Mouse (Mus musculus): ENCODE data around the gene Lcn6. TPM values are rescaled to one million over a fixed set of nuclear protein-coding genes. Genes with fewer than 3 reads are reported as not detected.
"Not testable (repeated sequence)": the region's sequence is repeated elsewhere in the genome, so short reads cannot be mapped to it uniquely, and the experiment has no call there.

The Lcn6 gene
- polyA plus RNA-seq, 1 experiment from 2014 or later, result not detected

DNA sequence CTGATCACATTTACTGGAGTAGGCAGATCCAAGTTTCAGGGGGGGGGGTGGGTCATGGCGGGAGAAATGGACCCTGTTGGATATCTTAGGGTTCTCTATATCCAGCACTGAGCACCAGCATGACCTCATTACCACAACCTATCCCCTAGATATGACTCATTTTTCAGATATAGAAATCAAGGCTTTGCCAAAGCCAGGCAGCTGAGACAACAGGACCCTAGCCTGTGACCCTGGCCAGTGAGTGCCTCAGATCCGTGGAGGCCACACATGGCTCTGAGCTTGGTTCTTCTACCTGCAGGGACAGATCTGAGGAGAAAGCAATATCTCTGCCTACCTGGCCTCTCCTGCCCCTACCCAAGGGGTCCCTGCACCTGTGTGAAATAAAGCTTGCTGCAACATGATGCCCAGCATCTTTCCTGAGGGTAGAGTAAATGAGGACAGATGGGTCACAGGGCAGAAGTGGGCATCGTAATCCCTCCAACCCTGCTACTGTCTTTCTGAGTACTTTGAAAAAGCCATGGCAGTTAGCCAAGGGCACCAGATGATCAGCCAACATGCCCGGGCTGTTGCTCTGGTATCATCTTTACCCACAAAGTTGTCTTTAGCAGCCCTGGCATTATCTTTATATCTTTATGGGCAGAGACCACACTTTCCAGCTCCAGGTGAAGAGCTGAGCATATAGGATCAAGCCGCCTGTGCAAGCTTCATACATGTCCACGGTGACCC lies 15.2 kb upstream of the Lcn6 start:
- no peak overlapping the region for H3K4me2 ChIP-seq
- H3K27me3 ChIP-seq (replicated peaks), result no peaks in the 10 kb centered on the region
- H3K4me3 ChIP-seq, result no peak overlapping the region

DNA sequence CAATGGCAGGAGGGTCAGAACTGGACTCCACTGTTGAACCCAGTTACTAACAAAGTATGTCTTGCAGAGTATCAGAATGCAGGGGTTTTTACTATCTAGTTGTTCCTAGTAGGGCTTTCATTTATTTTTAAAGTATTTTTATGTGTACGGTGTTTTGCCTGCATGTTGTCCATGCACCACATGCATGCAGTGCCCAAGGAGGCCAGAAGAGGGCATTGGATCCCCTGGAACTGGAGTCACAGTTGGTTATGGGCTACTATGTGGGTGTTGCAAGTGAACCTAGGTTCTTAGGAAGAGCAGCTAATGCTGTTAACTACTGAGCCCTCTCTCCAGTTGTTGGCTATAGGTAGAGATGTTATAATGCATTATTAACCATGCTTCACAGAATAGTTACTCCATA lies 13.1 kb upstream of the Lcn6 start:
- Histone ChIP-seq H3K27ac (ENCODE audit: poor library complexity, severe bottlenecking) (no peak overlapping the region), H3K9me3 (replicated peaks) (no peaks in the 10 kb centered on the region), H3K4me1 (replicated peaks) (no peaks in the 10 kb centered on the region), H3K27me3 (replicated peaks) (no peaks in the 10 kb centered on the region), H3K36me3 (no peaks in the 10 kb centered on the region), H3K9ac (no peak overlapping the region), H3K4me2 (no peak overlapping the region), H3K4me3 (no peak overlapping the region)
- ATAC-seq (ENCODE audit: insufficient number of reproducible peaks, low FRiP score), result no peak
- 59% methylated on average over 1 of the region's 1 CpGs for WGBS

More for the DNA sequence above, 15.2 kb upstream of the Lcn6 start:
- Histone ChIP-seq H3K36me3 (no peaks in the 10 kb centered on the region), H3K27ac (ENCODE audit: poor library complexity, severe bottlenecking) (no peak overlapping the region), H3K9ac (no peak overlapping the region), H3K9me3 (replicated peaks) (no peaks in the 10 kb centered on the region), H3K4me1 (replicated peaks) (no peaks in the 10 kb centered on the region)
- 73% methylated on average over 6 of the region's 6 CpGs for WGBS
- ATAC-seq (ENCODE audit: insufficient number of reproducible peaks, low FRiP score), result no peak

DNA sequence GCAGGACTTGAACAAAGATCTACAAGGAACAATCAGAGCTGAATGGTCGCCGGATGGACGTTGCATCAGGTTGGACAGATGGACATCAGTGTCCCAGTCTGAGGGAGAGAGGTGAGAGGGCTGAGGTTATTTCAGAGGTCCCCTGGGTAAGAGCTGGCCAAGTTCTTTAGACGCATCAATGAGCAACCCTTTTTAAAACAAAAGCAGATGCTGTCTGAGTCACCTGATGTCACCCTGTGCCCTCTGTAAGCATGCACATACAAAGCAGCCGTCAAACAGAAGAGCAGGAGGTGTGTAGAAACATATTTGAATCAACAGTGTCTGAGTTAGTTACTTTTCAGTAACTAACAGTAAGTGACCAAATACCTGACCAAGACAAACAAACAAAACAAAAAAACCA lies 12.5 kb upstream of the Lcn6 start:
- Histone ChIP-seq H3K4me1 (replicated peaks) (no peaks in the 10 kb centered on the region), H3K9ac (no peak overlapping the region), H3K27me3 (replicated peaks) (no peaks in the 10 kb centered on the region), H3K27ac (ENCODE audit: poor library complexity, severe bottlenecking) (no peak overlapping the region), H3K9me3 (replicated peaks) (no peaks in the 10 kb centered on the region), H3K36me3 (no peaks in the 10 kb centered on the region), H3K4me2 (no peak overlapping the region), H3K4me3 (no peak overlapping the region)
- WGBS, result 80% methylated on average over 5 of the region's 5 CpGs
- no peak for ATAC-seq (ENCODE audit: insufficient number of reproducible peaks, low FRiP score)

DNA sequence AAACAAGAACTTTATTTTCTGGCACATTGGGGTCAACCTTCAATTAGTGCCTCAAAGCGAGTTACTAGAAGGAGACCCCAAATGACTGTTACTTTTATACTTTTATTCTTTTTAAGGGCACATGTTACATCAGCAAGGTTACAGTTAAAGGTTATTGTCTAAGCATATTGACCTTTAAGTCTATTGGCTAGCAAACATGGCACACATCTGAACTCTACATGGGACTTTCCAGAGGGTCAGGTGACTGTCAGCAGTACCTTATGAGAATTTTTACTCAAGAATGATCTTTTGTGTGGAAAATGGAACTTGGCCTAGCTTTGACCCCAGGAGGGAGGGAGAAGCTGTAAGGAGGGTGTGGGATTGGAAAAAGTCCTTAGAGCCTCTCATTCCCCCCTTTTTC lies 10.1 kb upstream of the Lcn6 start:
- Histone ChIP-seq H3K9ac (no peak overlapping the region), H3K27ac (ENCODE audit: poor library complexity, severe bottlenecking) (no peak overlapping the region), H3K4me2 (no peak overlapping the region), H3K36me3 (no peaks in the 10 kb centered on the region), H3K9me3 (replicated peaks) (no peaks in the 10 kb centered on the region), H3K27me3 (replicated peaks) (no peaks in the 10 kb centered on the region), H3K4me1 (replicated peaks) (no peaks in the 10 kb centered on the region), H3K4me3 (no peak overlapping the region)
- no peak for ATAC-seq (ENCODE audit: insufficient number of reproducible peaks, low FRiP score)
- 53% methylated on average over 1 of the region's 1 CpGs for WGBS

DNA sequence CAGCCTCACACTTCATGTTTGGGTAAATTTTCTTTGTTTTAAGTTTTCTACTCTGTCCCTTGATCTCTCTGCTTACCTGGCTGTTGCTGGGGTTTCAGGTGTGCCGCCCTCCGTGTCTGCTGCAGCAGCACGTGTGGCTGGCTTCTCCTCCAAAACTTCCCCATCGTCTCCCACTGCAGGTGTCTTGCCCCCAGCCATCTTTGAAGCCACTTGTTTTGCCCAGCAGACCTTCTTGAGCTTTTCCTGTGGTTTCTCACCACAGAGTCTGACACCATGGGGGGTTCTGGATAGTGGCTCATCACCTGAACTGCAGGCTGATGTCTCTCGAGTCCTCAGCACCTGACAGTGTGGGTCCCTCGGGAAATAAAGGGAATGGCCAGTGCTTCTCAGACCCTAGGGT lies 3.0 kb downstream of the Lcn6 start:
- Histone ChIP-seq H3K4me1 (replicated peaks) (no peaks in the 10 kb centered on the region), H3K4me2 (no peak overlapping the region), H3K36me3 (no peaks in the 10 kb centered on the region), H3K27me3 (replicated peaks) (peaks cover 12% of the 10 kb centered on the region), H3K27ac (ENCODE audit: poor library complexity, severe bottlenecking) (no peak overlapping the region), H3K9ac (no peak overlapping the region), H3K9me3 (replicated peaks) (no peaks in the 10 kb centered on the region), H3K4me3 (no peak overlapping the region)
- no peak for ATAC-seq (ENCODE audit: insufficient number of reproducible peaks, low FRiP score)
- WGBS, result 69% methylated on average over 6 of the region's 6 CpGs

DNA sequence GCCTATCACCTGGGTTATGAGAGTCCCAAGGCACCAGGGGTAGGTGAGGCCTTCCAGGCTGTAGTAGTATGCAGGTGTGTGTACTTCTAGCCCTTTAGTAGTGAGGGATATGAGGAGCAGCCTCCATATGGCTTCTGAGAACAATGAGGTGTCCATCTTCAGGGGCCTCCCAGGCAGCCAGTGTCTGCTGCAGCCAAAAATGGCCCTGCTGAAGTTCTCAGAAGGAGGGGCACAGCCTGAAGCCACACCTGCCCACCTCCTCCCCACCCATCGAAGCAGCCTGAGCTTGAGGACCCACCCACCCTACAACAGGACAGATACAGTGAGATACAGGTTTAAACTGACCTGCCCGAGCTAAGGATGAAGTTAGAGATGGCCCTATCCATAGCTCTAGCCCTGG lies 5.8 kb downstream of the Lcn6 start, which contains the start of gene Lcn10:
Gene Lcn10 (plus strand): TSS at position 301 of the 400 bp plus-strand sequence.
- no peak within 1 kb of the TSS for H3K27ac ChIP-seq (ENCODE audit: poor library complexity, severe bottlenecking)
- H3K36me3 ChIP-seq, result no peaks in the 10 kb centered on the region
- no peak within 1 kb of the TSS for H3K4me2 ChIP-seq
- H3K27me3 ChIP-seq (replicated peaks), result peaks cover 18% of the 10 kb centered on the region
- no peak within 1 kb of the TSS for H3K4me3 ChIP-seq
- 73% methylated on average over 2 of the region's 2 CpGs for WGBS
- no peak for ATAC-seq (ENCODE audit: insufficient number of reproducible peaks, low FRiP score)
- H3K9me3 ChIP-seq (replicated peaks), result no peaks in the 10 kb centered on the region
- no peak within 1 kb of the TSS for H3K9ac ChIP-seq
- no peaks in the 10 kb centered on the region for H3K4me1 ChIP-seq (replicated peaks)

DNA sequence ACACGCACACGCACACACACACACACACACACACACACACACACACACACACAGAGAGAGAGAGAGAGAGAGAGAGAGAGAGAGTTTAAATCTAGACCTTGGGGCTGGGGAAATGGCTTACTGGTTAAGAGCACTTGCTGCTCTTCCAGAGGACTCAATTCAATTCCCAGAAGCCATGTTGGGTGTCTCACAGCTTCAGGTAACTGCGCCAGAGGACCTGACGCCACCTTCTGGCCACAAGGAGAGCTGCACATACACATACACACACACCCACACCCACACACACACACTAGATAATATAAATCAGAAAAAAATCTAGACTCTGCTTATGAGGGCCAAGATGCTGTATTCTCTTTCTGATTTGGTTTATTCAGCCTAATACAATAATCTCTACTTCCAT lies 10.4 kb downstream of the Lcn6 start:
- Histone ChIP-seq H3K9ac (no peak overlapping the region), H3K27me3 (replicated peaks) (peaks cover 18% of the 10 kb centered on the region), H3K9me3 (replicated peaks) (no peaks in the 10 kb centered on the region), H3K27ac (ENCODE audit: poor library complexity, severe bottlenecking) (no peak overlapping the region), H3K4me2 (no peak overlapping the region), H3K4me3 (no peak overlapping the region), H3K4me1 (replicated peaks) (no peaks in the 10 kb centered on the region), H3K36me3 (no peaks in the 10 kb centered on the region)
- 47% methylated on average over 3 of the region's 4 CpGs for WGBS
- no peak for ATAC-seq (ENCODE audit: insufficient number of reproducible peaks, low FRiP score)

DNA sequence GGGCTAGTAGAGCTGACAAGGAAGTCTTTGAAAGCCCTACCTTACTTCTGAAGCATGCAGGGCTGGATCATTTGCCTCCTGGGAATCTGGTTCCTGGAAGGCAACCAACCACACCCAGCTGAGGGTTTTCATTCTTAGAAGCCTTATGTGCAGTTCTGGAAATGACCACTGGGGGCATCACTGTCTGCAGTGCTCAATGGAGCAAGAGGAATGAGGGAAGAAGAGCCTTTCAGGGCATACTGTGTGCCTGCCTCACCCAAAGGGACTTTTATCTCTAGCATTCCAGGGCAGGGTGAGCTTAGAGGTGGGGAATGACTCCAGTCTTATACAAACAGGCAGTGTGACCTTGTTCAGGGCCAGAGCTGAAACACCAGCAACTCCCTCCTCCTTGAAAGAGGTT lies 18.0 kb downstream of the Lcn6 start:
- ATAC-seq (ENCODE audit: insufficient number of reproducible peaks, low FRiP score), result no peak
- no peak overlapping the region for H3K4me2 ChIP-seq
- H3K4me3 ChIP-seq, result no peak overlapping the region
- H3K9ac ChIP-seq, result no peak overlapping the region
- no peaks in the 10 kb centered on the region for H3K4me1 ChIP-seq (replicated peaks)
- 0 out of 2 replicates have a peak, but pooled peaks cover 6% of the 10 kb centered on the region for H3K27me3 ChIP-seq (replicated peaks)
- H3K27ac ChIP-seq (ENCODE audit: poor library complexity, severe bottlenecking), result no peak overlapping the region
- no peaks in the 10 kb centered on the region for H3K9me3 ChIP-seq (replicated peaks)
- H3K36me3 ChIP-seq, result no peaks in the 10 kb centered on the region

DNA sequence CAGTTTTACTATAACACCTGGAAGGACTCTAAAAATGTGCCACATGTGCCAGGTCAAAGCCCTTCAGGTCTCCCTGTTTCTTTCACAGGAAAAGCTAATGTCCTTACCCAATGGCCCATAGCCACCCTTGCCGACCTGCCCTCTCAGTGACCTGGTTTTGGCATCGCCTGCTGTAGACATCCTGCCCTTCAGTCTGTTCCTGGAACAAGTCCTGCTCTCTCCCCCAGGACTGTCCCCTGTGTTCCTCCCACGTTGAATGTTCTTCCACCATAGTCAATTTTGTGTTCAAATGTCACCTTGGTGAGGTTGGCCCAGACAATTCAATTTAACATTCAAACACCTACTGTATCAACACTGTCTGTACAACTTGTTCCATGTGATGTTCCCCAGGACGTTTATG lies 20.4 kb downstream of the Lcn6 start:
- Histone ChIP-seq H3K27me3 (replicated peaks) (0 out of 2 replicates have a peak, but pooled peaks cover 6% of the 10 kb centered on the region), H3K36me3 (no peaks in the 10 kb centered on the region), H3K9me3 (replicated peaks) (no peaks in the 10 kb centered on the region), H3K4me2 (no peak overlapping the region), H3K4me3 (no peak overlapping the region), H3K4me1 (replicated peaks) (no peaks in the 10 kb centered on the region), H3K9ac (no peak overlapping the region), H3K27ac (ENCODE audit: poor library complexity, severe bottlenecking) (no peak overlapping the region)
- 59% methylated on average over 4 of the region's 4 CpGs for WGBS
- no peak for ATAC-seq (ENCODE audit: insufficient number of reproducible peaks, low FRiP score)

DNA sequence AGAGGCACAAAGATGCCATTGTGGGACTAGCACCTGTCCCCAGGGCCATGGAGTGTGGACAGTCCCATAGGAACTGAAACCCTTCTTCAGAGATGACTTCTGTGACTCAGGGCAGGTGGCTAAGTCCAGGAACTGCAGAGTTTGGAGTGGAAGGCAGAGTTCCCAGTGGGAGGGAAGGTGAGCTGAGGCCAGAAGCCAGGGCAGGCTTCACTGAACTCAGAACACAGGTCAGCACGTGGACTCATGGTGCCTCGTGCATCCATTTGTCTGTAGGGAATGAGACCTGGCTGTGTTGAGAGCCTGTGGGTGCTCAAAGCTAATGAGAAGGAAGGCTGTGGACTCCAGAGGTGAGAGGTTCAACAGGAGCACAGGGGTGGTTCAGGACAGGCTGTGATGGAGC lies 22.1 kb downstream of the Lcn6 start:
- no peaks in the 10 kb centered on the region for H3K27me3 ChIP-seq (replicated peaks)
- no peak overlapping the region for H3K4me3 ChIP-seq
- no peaks in the 10 kb centered on the region for H3K36me3 ChIP-seq
- 80% methylated on average over 2 of the region's 2 CpGs for WGBS
- ATAC-seq (ENCODE audit: insufficient number of reproducible peaks, low FRiP score), result no peak
- no peaks in the 10 kb centered on the region for H3K9me3 ChIP-seq (replicated peaks)
- H3K9ac ChIP-seq, result no peak overlapping the region
- no peak overlapping the region for H3K27ac ChIP-seq (ENCODE audit: poor library complexity, severe bottlenecking)
- H3K4me1 ChIP-seq (replicated peaks), result no peaks in the 10 kb centered on the region
- H3K4me2 ChIP-seq, result no peak overlapping the region

DNA sequence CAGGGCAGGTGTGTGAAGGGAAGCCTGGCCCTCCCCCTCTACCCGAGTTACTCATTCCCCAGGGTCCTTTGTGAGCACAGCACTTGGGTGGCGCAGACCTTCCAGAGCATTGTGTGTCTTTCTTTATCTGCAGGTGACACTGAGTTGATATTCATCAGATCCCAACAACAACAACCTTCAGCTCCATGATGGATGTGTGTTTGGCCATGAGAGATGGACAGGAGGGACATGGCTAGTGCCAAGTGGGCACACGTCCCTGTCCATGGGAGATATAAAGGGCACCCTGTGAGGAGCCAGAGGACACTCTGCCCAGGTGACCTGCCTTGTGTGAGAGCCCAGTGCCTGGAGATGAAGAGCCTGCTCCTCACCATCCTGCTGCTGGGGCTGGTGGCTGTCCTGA lies 23.2 kb downstream of the Lcn6 start, which contains the start of gene Obp2a:
Gene Obp2a (plus strand): TSS at position 301 of the 400 bp plus-strand sequence.
- not testable (repeated sequence) for H3K4me2 ChIP-seq; H3K27me3 ChIP-seq (replicated peaks); H3K4me1 ChIP-seq (replicated peaks); H3K9me3 ChIP-seq (replicated peaks); H3K4me3 ChIP-seq; ATAC-seq (ENCODE audit: insufficient number of reproducible peaks, low FRiP score); H3K36me3 ChIP-seq; H3K27ac ChIP-seq (ENCODE audit: poor library complexity, severe bottlenecking); H3K9ac ChIP-seq
- 71% methylated on average over 3 of the region's 3 CpGs for WGBS

DNA sequence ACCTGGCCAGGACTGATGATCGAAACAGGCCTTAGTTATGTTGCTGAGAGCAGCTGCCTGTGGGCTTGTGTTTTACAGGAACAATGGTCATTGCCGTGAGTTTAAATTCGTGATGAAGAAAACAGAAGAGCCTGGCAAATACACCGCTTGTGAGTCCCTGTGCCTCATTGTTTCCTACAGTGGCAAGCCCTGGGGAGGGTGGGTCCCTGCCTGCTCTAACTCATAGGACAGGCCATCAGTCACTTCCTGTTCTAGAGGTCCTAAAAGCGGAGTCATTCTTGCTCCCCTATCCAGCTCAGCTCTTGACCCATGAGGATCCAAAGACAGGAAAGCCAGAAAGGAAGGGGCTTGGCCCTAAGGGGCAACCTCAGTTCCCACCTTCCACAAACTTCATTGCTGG lies 24.4 kb downstream of the Lcn6 start:
- Histone ChIP-seq H3K4me3 (no peak overlapping the region), H3K9ac (no peak overlapping the region), H3K27me3 (replicated peaks) (no peaks in the 10 kb centered on the region), H3K4me2 (no peak overlapping the region), H3K9me3 (replicated peaks) (no peaks in the 10 kb centered on the region), H3K36me3 (no peaks in the 10 kb centered on the region), H3K4me1 (replicated peaks) (no peaks in the 10 kb centered on the region), H3K27ac (ENCODE audit: poor library complexity, severe bottlenecking) (no peak overlapping the region)
- no peak for ATAC-seq (ENCODE audit: insufficient number of reproducible peaks, low FRiP score)
- WGBS, result 68% methylated on average over 5 of the region's 5 CpGs

All from heart, embryonic 12.5 days (tissue).